Mouse (Mus musculus) embryo, embryonic 11 days (tissue): ENCODE measurements at regions not wholly inside any gene's neighbourhood (a gene's known extent, or its start where the extent isn't known, plus 50 kb on each side); places are given as distances from the start of the nearest gene placed in this dataset.

Experiments
- DNase-seq: peaks from one replicate; pipeline ENCODE4 v3.0.0-alpha.2; 2015

DNA sequence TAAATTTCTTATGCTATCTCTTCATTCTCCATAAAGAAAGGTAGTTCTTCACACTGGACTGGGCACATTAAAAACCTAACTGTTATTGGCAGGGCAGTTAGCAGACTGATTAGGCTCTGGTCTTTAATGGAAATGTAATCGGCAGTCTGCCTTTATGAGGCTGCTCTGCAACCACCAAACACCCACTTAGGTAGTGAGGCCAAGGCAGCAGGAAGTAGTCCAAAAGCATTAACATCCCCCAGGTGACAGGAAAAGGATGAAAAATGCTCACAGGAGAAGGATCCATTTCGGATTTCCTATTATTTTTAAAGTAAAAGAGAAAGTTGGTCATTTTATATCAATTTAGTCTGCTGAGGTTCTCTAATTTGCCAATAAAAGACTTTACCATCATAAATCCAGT, 528.9 kb upstream of the Dppa4 start:
- DNase-seq, result no peak

DNA sequence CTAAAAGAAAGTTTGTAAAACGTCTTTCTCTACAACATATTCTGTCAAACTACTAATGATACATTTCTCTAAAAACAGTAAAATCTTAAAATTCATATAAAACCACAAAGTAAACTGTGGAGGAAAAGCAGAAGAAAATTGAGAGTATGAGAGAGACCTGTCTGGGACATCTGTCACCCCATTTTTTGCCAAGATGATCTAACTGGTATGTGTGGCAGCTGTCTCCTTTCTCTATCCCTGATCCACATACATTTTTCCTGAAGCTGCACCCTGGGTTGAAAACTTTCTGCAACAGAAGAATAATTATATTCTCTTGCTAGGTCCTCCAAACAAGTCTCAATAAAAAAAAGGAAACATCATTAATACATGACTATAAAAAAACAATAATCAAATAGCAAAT, 525.2 kb upstream of the Dppa4 start:
- DNase-seq, result no peak

DNA sequence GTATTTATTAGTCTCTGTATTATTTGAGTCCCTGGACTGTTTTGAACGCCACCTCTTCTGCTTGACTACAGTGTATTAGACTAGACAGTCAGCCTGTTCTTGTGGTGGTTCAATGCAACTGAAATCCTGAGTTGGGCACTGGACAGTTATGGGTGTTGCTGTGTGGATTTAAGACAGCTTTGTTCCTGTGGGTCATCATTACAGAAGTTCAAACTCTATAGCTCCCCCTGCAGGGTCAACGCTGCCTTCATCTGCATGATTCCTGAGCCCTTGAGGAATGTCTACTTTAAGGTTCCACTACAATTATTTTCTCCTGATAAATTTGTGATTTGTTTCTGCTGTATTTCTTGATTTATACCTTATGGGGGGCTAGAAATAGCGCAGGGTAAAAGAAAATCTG, 517.8 kb upstream of the Dppa4 start:
- peak; percentile 41 for DNase-seq

DNA sequence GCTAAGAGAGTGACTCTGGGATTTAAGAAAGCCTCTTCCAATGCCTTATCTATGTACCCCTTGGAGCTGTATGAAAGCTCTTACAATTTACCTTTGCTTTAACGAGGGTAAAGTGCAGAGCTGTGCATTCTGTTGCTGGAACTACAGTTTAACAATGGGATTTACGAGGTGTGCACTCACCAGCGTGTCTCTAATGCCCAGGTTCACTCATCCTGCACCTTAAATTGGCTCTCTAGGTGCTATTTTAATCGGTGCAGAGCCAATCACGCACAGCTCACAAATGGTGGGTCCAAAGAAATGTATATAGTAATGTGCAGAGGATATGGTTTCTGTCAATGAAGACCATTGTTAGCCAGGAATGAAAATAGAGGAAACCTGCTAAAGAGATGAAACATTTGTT, 495.0 kb upstream of the Dppa4 start:
- DNase-seq, result no peak

DNA sequence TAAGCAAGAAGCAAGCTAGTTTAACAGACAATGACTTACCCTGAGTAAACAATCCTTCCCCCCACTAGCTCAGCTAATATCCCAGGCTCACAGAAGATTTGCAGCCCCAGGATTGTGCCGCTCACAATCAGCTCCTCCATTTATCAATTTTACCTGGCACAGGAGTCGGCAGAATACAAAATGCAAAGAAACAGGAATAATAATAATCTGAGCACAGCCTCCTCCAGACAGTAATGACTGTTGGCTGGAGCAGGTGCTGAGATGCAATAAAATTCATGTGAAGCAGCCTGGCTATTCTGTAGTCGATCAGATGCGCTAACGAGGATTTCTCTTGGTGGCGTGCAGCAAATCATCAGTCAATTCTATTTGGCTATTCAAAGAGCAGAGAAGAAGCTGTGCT, 492.9 kb upstream of the Dppa4 start:
- DNase-seq, result no peak

DNA sequence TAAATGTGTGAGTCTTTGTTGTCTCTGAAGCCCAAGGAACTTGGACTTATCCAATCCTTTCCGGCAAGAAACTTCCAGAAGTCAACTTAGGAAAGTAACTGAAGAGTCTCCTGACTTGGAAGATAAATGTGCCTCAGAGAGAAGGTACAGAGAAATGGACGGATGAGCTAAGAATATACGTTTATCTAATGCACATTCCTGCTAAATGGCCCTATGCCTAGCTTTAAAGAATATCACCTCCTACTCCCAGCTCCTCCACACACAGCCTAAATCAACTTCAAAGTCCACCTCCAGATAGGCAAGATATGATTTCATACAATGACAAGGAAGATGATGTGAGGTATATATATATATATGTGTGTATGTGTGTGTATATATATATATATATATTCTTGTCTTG, 492.1 kb upstream of the Dppa4 start:
- no peak for DNase-seq

DNA sequence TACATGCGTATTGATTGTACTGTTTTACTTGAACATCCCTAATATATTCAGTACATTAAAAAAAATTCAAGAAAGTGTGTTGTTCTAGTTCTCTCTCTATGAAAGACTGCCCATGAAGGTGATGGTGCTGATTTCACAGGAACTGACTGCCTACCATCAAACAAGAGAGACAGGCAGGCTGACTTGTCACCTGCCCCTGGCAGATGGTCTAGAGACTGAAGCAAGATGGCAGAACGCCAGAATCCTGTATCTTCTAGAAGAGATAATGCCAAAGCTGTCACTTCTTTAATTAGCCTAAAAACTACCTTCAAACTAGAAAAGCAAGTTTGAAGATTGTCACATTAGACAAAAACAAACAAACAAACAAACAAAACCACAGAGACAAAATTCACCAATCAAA, 484.7 kb upstream of the Dppa4 start:
- no peak for DNase-seq

DNA sequence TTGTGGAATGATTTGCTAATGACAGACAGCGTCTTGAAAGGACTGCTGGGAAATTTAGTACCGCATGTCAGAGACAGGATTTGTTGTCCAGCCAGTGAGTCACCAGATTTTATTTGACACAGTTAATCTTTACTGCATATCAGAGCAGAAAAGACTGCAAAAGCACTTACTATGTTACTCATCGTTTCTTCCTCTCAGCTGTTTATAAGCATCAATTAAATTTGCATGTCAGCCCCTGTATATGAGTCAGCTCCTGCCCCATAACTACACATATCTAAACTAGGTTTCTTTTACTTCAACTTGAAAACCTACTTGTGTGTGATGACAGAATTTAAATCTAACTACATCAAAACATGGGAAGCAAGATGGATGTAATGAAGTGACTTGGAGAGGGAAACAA, 440.4 kb upstream of the Dppa4 start:
- no peak for DNase-seq

DNA sequence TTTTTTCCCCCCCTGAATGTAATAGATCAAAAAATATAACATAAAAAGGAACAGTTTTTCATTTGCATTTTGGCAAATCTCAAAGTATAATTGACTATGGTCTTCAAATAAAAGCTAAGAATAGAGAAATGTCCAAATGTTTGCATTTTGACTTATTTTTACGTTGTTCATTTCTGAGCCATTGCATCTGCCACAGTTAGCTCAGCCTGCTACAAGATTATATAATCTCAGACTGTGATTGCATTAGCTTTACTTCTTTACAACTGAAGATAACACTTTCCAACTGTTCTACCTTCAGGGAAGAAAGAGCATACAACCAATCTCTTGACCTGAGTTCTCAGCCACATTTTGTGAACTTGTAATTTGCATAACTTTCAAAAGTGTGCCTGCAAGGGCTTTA, 431.9 kb upstream of the Dppa4 start:
- DNase-seq, result no peak

DNA sequence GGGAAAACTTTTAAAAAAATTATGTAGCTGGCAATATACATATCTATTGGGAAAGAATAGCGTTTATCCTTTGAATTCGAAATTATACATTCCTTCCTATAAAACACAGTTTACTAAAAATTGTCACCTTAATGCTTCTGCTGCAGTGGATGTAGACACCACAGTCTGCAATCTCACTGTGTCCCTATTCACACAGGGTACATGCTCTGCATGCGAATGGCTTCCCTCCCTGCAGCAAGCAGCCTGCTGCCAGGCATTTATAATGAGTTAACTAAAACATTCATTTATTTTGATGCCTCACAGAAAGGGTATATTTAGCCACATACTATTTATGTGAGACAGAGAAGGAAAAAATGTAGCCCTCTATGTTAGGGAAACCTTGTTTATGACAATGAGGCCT, 423.7 kb upstream of the Dppa4 start:
- DNase-seq, result no peak

DNA sequence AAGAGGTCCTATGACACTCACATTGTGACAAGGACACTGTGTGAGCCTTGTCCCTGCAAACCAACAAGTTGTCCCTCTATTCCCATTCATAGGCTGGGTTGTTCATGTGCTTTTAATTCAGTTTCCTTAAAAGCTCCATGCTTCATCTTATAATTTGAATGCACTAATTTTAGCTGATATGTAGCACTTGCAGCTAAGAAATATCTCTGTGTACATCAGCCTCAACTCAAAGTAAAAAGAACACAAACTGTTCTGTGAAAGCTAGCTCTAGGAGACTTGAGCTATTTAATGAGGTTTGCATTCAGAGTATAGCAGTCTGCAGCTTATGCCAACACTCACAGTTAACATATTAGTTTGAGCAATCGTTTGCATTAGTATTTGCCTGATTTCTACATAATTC, 408.3 kb upstream of the Dppa4 start:
- no peak for DNase-seq

DNA sequence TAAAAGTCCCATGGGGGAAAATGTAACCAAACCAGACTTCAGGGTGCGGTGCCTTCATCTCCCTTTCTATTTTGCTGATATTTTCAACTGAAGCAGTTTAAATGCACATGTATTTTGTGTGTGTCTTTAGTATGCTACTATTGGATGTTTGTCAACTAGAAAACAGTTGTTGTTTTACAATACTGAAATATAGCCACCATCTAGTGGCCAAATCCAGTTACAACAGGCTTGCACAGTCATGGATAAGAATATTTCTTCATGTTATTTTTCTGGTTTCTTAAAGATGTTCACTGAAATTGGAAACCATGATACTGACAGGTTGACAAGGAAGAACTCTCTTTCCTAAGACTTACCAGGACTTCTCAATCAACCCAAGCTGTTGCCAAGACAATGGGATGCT, 400.1 kb upstream of the Dppa4 start:
- DNase-seq, result no peak

DNA sequence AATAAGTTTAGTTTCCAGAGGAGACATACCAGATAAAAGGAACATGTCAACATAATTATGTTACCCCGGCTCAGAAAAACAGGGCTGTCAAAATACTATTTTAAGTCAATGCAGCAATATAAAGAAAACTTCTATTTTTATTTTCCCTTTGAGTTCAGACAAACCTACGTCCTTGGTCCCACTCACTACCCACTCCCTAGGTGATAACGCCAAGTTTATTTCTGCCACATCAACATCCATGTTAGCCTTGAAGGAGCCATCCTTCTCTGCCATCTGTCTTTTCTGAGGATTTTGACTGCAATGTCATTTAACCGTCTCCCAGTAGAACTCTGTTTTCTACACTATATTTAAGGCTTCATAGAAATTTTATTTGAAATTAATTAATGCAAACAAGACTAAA, 396.5 kb upstream of the Dppa4 start:
- DNase-seq, result no peak

DNA sequence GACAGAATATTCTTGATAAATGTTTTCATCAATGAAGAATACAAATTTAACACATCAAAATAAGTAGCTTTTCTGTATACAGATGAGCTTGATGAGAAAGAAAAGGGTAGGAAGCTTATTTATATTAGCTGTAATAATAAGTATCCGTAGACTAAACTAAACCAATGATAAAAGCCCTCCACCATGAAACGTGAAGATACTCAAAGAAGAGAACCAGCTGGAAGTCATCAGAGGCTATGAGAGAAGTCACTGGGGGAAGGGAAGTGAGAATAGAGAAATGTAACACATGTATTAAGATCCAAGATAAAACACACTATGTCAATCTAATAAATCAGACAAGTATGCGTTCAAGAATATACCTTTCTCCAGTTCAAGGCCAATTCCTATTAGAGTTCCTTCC, 382.7 kb upstream of the Dppa4 start:
- DNase-seq, result peak; percentile 22

DNA sequence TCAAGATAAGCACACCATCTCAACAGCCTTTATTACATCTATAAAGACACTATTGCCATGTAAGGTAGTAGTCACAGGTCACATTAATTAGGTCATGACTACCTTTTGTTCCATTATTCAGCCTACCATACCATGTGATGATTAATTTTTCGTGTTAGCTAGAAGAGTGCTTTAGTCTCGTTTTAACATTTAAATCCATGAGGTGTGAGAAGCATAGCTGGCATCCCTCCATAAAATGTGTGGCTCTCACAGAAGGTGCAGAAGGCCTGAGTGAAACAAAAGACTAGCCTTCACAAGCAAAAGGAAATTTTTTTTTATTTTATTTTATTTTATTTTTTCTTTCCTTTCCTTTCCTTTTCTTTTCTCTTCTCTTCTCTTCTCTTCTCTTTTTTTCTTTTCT, 345.5 kb upstream of the Dppa4 start:
- DNase-seq, result no peak
